ENCODE assay signal across 9 mouse cellular contexts in genomic region chr10:93143285-93143985, GRCm38 (mm10). TPM values are rescaled to one million over a fixed set of nuclear protein-coding genes. Genes with fewer than 3 reads are reported as not detected.
DNase-seq lines count a peak whose midpoint lies in the region; ATAC-seq and TF ChIP-seq lines count a peak whose summit lies in the region.
"Had no signal": no experiment of that assay in that cellular context is flagged by ENCODE, and none has a peak within 500 bp of the region (broad histone marks: within the 10 kb centered on the region; RNA-seq: fewer than 3 reads in every experiment).

No protein-coding gene starts in this region.

- no peaks in the 10 kb centered on the region for H3K36me3 ChIP-seq in hindbrain, embryonic 13.5 days
- H3K36me3 ChIP-seq in hindbrain, embryonic 12.5 days = no peaks in the 10 kb centered on the region
- no peaks in the 10 kb centered on the region for H3K36me3 ChIP-seq in intestine, embryonic 14.5 days (ENCODE audit: control insufficient read depth, insufficient read depth, low read length)
- no peaks in the 10 kb centered on the region for H3K36me3 ChIP-seq in midbrain, postnatal 0 days (ENCODE audit: insufficient read depth, low read length)
- H3K36me3 ChIP-seq: limb, embryonic 13.5 days had no signal

- WGBS in hindbrain, embryonic 13.5 days = 46% methylated on average over 18 of the region's 18 CpGs
- 54% methylated on average over 18 of the region's 18 CpGs for WGBS in hindbrain, embryonic 12.5 days
- 22% methylated on average over 18 of the region's 18 CpGs for WGBS in intestine, embryonic 14.5 days
- 26% methylated on average over 18 of the region's 18 CpGs for WGBS in midbrain, postnatal 0 days

- no peak overlapping the region for H3K9ac ChIP-seq in hindbrain, embryonic 13.5 days
- no peak overlapping the region for H3K9ac ChIP-seq in hindbrain, embryonic 12.5 days
- H3K9ac ChIP-seq in intestine, embryonic 14.5 days (ENCODE audit: low read length) = no peak overlapping the region
- H3K9ac ChIP-seq in midbrain, postnatal 0 days (replicated peaks; ENCODE audit: low read length, poor library complexity, severe bottlenecking) = no peak overlapping the region
- H3K9ac ChIP-seq: limb, embryonic 13.5 days had no signal

- H3K4me3 ChIP-seq in hindbrain, embryonic 13.5 days = no peak overlapping the region
- no peak overlapping the region for H3K4me3 ChIP-seq in hindbrain, embryonic 12.5 days
- no peak overlapping the region for H3K4me3 ChIP-seq in intestine, embryonic 14.5 days (ENCODE audit: low read depth, low read length)
- peak overlapping the region; percentile 0; the same call in 1 of the 2 replicates for H3K4me3 ChIP-seq in midbrain, postnatal 0 days (ENCODE audit: low read depth, low read length)
- H3K4me3 ChIP-seq: limb, embryonic 13.5 days had no signal

- no peak overlapping the region for H3K27ac ChIP-seq in hindbrain, embryonic 13.5 days
- no peak overlapping the region for H3K27ac ChIP-seq in hindbrain, embryonic 12.5 days
- H3K27ac ChIP-seq in intestine, embryonic 14.5 days (ENCODE audit: low read depth) = no peak overlapping the region
- no peak overlapping the region for H3K27ac ChIP-seq in midbrain, postnatal 0 days (ENCODE audit: low read depth, low read length)
- H3K27ac ChIP-seq: limb, embryonic 13.5 days had no signal

- H3K4me2 ChIP-seq in hindbrain, embryonic 13.5 days = peak overlapping the region; percentile 29
- H3K4me2 ChIP-seq in hindbrain, embryonic 12.5 days (replicated peaks) = no peak overlapping the region
- peak overlapping the region; percentile 36 for H3K4me2 ChIP-seq in intestine, embryonic 14.5 days (ENCODE audit: low read length)
- H3K4me2 ChIP-seq in midbrain, postnatal 0 days (ENCODE audit: low read depth, low read length, poor library complexity, severe bottlenecking) = peak overlapping the region; percentile 40
- H3K4me2 ChIP-seq: limb, embryonic 13.5 days had no signal

- TF ChIP-seq CTCF in midbrain, postnatal 0 days (IDR thresholded peaks at IDR 0.05) = no peak

- DNase-seq in intestine, embryonic 14.5 days (ENCODE audit: low spot score) = no peak
- no peak for DNase-seq in midbrain, postnatal 0 days (ENCODE audit: low spot score)
- DNase-seq in adipocyte (ENCODE audit: low spot score) = no peak
- no peak for DNase-seq in adrenal gland, postnatal 25 days
- DNase-seq in left cerebral cortex, adult 18-20 months (ENCODE audit: low spot score in 2 of 2) = no peak

- no peaks in the 10 kb centered on the region for H3K9me3 ChIP-seq in hindbrain, embryonic 13.5 days
- no peaks in the 10 kb centered on the region for H3K9me3 ChIP-seq in hindbrain, embryonic 12.5 days (replicated peaks)
- no peaks in the 10 kb centered on the region for H3K9me3 ChIP-seq in intestine, embryonic 14.5 days (ENCODE audit: control insufficient read depth, low read length)
- no peaks in the 10 kb centered on the region for H3K9me3 ChIP-seq in midbrain, postnatal 0 days (ENCODE audit: low read length)
- H3K9me3 ChIP-seq: limb, embryonic 13.5 days had no signal

- peaks cover 11% of the 10 kb centered on the region; the same call in 1 of the 2 replicates for H3K4me1 ChIP-seq in hindbrain, embryonic 13.5 days (replicated peaks)
- H3K4me1 ChIP-seq in hindbrain, embryonic 12.5 days = no peaks in the 10 kb centered on the region; the same call in 1 of the 2 replicates
- peaks cover 7% of the 10 kb centered on the region; the same call in 1 of the 2 replicates for H3K4me1 ChIP-seq in intestine, embryonic 14.5 days (replicated peaks; ENCODE audit: control insufficient read depth, insufficient read depth, low read length)
- H3K4me1 ChIP-seq in midbrain, postnatal 0 days (ENCODE audit: insufficient read depth, low read length) = no peaks in the 10 kb centered on the region
- H3K4me1 ChIP-seq: limb, embryonic 13.5 days had no signal

- ATAC-seq in hindbrain, embryonic 13.5 days (ENCODE audit: low FRiP score) = no peak
- no peak for ATAC-seq in hindbrain, embryonic 12.5 days (ENCODE audit: low FRiP score)
- ATAC-seq in common myeloid progenitor, adult 5-6 weeks (replicated peaks; ENCODE audit: low read depth, poor library complexity, severe bottlenecking) = peak; percentile 71
- ATAC-seq in intestine, embryonic 14.5 days (replicated peaks; ENCODE audit: low FRiP score, low TSS enrichment, low read depth) = no peak
- ATAC-seq in midbrain, postnatal 0 days (ENCODE audit: low FRiP score) = no peak

- H3K27me3 ChIP-seq in hindbrain, embryonic 13.5 days = no peaks in the 10 kb centered on the region
- no peaks in the 10 kb centered on the region for H3K27me3 ChIP-seq in hindbrain, embryonic 12.5 days
- no peaks in the 10 kb centered on the region for H3K27me3 ChIP-seq in intestine, embryonic 14.5 days (replicated peaks; ENCODE audit: control insufficient read depth, insufficient read depth, low read length)
- H3K27me3 ChIP-seq in midbrain, postnatal 0 days (ENCODE audit: insufficient read depth, low read length) = no peaks in the 10 kb centered on the region
- H3K27me3 ChIP-seq: limb, embryonic 13.5 days had no signal

RNA-seq across cellular contexts. Expression of gene Cdk17, which starts 17.2 kb away (rescaled TPM):
- 40.6 and 47.8 TPM in 2 replicates for polyA plus RNA-seq in hindbrain, embryonic 13.5 days (2015; fragmentation: Nextera tagmentation; extraction: Ambion mirVana)
- 49.7 and 49.8 TPM in 2 replicates for polyA plus RNA-seq in hindbrain, embryonic 12.5 days (2016; fragmentation: Nextera tagmentation; extraction: Ambion mirVana)
- total RNA-seq in common myeloid progenitor, adult 5-6 weeks (2017) = 69.2 and 87.6 TPM in 2 replicates
- 21.9 and 23.6 TPM in 2 replicates for polyA plus RNA-seq in intestine, embryonic 14.5 days (2014; fragmentation: Nextera tagmentation; extraction: Ambion mirVana)
- total RNA-seq in midbrain, postnatal 0 days (2014; rRNA removed) = 91.1 and 105 TPM in 2 replicates
- polyA plus RNA-seq in midbrain, postnatal 0 days (2015; fragmentation: Nextera tagmentation; extraction: Ambion mirVana) = 33.4 and 34.3 TPM in 2 replicates
- total RNA-seq in adrenal gland, postnatal 25 days (2021) = 21.7 and 27.6 TPM in 2 replicates
- total RNA-seq in left cerebral cortex, adult 18-20 months (2021) = 100 to 1,000 TPM; 220 to 224 TPM
